Mouse (Mus musculus) left cerebral cortex, adult 11 months (tissue): ENCODE data around the gene Dab2ip.

ENCODE experiments used
- DNase-seq: peaks from one replicate; pipeline ENCODE4 v3.0.0; 2022; ENCODE audit warnings: low spot score

Gene Dab2ip

DNA sequence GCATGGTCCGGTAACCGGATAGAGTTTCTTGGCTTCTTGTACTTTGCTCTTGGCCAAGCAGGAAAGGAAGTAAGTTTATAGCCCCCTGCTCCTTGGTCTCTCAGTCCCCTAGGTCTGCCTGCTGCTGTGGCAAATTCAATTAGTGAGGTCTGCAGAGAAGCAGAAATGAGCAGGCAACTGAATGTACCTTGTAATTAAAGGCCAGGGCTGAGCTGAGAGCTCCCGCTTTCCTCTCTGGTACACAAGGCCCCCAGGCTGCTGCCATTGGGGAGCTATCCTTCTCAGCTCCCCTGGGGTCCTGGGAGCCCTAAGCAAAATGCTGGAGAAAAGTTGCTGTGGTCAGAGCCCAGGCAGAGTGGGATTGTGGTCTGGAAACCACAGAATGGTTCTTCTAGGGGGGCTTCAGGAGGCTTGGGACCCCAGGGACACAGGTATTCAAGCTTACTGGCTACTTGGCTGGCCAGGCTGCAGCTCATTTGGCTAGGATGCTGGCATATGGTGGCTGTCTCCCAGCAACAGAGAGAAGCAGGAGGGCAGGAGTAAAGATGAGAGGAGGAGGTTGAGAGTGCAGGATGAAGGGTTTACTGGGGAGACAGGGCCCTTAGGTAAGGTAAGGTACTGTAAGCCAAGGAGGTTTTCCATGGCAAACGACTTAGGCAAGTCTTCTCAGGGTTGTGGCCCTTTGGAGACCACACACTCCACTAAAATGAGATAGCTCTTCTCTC is 922 bp downstream of the Dab2ip start:
- no peak for DNase-seq

DNA sequence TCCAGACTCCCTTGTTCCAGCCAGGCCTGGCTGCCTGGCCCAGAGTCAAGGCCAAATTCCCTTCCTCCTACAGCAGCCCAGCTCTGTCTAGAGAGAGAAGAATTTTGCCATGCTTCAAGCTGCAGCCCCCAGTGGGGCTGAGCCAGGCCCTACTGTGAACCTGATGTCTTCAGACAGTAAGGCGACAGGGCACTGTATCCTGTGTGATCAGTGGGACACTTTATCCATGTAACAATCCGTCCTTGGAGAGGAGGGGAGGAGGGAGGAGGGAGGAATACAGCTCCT is 1.4 kb downstream of the Dab2ip start:
- no peak for DNase-seq

DNA sequence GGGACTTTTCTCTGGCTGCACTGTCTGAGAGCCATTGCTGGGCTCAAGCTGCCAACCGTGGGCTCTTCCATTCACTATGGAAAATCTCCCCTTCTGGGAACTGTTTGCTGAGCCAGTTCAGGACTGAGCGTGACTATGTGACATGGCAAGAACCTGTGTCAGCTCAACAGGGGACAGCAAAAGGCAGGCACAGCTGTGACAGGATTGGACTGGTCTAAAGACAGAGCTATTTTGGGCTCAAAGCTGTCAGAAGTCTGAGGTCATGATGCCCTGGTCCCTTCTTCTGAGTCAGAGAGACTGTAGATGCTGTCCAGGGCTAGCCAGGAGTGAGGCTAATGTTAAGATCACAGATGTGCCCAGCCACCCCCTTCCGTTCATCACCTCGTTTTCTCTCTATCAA is 5.7 kb downstream of the Dab2ip start:
- no peak for DNase-seq

DNA sequence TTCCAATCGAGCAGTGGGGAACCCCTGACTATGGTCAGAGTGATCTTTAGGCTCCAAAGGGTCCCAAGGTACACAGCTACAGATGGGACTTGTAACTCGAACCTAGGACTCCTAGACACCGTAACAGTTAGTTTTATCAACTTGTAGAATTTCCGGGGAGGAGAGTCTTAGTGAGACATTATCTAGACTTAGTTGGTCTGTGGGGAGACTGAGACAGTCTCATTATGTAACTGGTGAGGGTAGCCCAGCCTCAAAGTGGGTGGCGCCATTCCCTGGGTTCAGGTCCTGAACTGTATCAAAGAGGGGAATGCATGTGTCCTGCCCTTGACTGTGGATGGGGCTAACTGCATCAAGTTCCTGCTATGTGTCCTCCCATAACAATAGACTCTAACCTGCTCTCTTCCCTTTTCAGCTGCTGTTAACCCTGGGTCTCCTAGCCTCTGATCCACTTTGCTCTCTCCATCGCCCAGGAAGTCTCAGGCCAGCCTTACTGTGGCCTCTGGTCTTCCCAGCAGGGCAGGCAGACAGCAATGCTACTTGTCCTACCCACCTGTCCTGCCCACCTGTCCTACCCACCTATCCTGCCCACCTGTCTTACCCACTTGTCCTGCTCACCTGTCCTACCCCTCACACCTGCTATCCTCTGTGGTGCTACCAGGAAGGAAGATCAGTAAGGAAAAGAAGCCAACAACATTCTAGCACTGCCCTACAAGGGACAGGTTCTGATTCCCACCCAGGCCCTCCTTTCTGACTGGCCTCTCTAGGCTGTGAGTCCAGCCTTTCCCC is 7.2 kb downstream of the Dab2ip start:
- no peak for DNase-seq

DNA sequence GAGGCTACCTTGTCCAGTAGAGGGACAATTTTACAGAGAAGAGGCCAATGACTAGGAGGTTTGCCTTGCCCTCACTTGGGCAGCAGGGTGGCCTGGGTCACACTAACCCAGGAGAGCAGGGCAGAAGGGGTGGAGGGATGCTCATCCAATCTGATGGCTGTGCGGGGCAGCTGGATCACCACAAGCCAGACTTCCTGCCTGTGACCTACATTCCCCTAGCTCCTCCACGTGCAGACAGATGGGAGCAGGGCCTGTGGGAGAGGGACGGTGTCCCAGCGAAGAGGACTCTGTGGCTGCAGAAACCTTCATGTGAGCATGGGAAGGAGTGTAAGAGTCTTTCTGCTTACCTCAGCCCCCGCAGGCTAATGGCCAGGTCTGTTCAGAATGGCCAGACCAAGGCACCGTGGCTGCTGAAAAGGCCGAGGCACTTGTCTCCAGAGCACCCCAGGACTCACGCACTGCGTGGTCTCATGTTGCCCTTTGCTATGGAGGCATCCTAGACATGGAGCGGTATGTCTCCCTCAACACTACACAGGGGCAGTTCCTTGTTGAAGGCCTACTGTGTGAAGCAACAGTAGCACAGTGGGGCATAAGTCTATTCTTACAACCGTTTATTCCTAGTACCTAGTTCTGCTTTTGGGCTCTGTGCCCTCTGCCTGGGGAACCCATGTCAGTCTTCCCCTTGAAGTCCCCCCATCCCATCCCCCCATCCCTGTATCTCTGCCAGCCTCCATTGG is 9.1 kb downstream of the Dab2ip start:
- no peak for DNase-seq

DNA sequence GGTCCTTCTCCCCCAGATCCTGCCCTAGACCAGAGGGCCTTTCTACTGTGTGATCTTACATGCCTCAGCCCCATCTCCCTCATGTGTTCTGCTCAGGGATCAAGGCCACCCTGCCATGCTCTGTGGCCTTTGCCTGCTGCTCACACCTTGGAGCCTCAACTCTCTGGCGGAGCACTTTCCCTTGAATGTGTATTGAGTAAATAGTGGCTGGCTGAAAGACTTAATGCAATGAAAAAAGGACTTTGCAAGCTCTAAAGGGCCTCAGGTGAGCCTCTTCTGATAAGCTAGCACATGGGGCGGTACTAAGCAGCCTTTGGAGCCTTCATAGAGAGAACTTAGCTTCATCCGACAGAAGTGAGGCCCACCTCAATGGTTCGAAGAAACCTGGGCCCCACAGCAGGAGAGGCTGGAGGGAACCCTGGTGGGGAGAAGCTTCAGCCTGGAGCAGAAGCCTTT is 9.7 kb downstream of the Dab2ip start:
- no peak for DNase-seq

DNA sequence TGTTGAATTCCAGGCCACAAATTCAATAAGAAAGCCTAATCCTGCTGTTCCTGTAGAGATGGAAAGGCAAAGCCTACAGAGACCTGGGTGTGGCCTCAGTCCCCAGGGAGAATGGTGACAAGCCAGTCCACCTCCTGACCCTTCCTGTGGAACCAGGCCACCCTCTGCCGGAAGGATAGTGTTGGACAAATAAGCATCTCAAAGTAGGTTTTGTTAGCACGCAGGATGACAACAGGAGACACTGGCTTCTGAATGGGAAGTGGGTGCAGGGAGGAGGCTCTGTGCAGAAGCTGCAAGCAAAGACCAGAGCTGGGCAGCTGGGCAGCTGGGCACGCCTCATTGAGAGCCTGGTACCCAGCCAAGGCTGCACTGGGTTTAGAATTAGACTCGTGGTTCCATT is 12.7 kb downstream of the Dab2ip start:
- DNase-seq, result no peak

DNA sequence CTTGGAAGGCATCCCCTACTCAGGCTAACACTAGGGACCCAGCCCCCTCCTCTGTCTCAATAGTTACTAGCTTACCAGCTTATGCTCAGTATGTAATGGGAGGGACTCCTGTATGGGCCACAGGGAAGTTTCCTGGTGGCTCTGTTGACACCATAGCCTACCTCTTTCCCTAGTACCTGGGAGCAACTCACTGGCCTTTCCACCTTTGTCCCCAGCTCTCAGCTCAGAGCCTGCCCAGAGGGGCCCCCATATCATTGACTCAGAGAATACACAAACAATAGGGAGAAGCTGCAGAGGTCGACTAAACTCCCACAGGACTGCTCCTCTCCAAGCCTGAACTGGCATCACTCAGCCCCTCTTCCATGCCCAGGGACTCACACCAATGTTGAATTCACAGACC is 16.6 kb downstream of the Dab2ip start:
- DNase-seq, result no peak

DNA sequence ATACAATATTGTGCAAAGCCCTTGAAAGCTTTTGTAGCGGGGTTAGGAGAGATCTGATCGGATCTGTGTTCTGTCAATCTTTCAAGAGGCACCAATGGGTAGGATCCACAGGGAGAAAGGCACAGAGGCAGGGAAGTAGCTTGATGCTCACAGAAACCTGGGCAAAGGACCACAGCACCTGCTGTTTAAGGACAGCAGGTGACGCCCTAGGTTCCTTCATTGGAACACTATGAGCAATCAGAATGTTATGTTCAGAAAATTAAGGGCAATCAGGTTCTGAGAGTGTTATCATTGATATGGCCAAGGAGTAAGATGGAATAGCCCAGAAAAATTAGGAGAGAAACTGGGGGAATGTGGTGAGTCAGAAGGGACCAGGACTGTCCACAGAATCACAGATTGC is 18.6 kb downstream of the Dab2ip start:
- no peak for DNase-seq

DNA sequence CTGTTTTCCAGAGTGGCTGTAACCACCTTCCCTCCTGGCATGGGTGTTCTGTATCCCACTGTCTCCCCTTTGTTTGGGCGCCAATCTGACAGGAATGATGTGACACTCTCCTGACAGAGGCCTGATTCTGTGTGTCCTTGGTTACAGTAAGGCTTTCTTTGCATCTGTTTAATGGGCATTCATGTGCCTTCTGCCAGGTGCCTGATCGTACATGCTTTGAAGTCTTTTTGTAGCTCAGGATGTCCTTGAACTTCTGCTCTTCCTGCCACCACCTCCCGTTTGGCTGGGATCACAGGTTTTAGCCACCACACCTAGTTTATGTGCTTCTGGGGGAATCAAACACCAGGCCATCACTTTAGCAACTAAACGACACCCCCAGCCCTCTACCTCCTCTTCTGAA is 22.0 kb downstream of the Dab2ip start:
- no peak for DNase-seq

DNA sequence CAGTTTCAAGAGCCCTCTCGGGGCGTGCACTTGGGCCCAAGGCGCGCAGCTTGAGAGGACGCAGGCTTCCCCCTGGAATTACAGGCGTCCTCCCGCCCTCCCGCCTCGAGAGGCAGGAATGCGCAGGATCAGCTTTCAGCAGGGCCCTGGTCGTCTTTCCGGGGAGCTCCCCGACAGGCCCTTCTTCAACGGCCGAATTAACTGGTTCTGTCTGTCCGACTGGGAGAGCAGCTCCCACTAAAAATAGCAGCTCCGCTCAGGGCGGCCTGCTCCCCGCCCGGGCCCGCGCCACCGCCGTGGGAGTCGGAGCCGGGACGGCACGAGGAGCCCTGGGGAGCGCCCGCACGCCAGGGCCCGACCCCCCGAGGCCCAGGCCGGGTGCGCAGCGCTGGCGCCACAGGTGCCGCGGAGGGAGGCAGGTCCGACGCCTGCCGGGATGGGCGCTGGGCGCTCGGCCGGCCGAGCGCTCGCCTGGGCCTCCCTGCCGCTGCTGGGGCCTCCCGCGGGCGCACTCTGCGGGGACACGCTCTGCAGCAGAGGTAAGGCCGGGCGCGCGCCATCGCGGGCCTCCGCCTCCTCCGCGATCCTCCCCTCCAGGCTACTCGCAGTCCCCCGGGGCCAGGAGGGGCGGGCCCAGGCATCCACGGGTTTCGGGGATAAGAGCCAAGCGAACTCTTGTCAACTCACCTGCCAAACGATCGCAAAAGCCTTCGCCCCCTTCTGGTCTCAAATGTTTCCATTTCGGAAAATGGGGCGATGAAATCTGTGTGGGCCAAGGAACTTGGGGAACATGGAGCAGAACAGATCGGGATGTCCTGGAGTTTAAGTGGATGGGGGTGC is 23.7 kb downstream of the Dab2ip start:
- DNase-seq, result no peak

DNA sequence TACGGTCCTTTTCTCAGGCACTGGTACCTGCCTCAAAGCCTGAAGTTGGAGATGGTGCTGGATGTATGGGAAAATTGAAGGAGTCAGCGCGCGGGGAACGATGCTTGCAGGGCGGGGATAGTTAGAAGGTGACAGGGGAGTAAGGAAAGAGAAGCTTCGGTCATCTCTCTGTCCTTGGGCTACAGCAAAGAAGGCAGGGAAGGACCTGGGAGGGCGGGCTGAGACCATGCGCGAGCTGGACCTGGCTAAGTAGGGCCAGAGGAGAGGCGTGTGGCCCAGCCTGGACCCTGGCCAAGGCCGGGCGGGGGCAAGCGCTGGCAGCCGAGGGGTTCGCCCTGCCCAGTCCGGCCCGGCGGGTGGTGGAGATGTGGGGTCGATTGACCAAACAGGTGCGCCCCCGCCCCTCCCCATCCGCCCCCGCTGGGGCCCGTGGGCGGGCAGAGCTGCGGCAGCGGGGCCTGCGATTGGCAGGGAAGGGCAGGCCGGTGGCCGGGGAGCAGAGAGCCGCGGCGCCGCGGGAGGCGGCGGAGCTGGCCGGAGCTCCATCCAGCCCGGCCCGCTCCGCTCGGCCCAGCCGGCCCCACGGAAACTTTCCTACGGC is 24.4 kb downstream of the Dab2ip start:
- DNase-seq, result no peak

DNA sequence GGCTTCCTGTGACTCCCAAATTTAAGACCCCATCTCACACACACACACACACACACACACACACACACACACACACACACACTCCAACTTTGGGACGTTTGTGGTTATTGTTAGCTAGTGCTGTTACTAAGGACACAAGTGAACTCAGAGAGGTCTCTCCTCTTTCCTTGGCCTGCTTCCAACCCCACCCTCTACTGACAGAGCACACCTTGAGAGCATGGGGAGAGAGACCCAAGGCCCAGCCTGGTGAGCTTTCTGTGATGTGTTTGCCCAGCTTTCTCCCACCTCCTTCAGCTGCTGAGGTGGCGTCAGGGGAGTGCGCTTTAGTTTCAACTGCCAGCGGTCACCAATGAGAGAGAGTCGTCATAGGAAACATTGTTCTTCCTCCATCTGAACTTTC is 25.3 kb downstream of the Dab2ip start:
- no peak for DNase-seq

DNA sequence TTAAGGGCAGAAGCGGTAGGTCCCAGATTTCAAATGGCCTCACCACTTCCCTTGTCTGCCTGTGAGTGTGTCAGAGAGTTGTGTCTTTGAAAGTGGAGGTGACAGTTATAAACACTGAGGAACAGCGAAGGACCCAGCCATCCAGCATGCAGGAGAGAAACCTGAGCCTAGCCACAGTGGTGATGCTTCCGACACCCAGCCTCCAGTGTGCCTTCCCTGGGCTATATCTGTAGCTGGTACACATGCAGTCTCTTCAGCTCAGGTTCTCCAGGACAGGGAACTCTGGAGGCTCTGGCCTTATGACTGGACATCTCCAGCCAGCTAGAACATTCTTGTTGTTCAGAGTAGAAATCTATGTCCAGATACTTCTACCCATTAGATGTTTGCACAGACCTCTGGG is 25.9 kb downstream of the Dab2ip start:
- no peak for DNase-seq

DNA sequence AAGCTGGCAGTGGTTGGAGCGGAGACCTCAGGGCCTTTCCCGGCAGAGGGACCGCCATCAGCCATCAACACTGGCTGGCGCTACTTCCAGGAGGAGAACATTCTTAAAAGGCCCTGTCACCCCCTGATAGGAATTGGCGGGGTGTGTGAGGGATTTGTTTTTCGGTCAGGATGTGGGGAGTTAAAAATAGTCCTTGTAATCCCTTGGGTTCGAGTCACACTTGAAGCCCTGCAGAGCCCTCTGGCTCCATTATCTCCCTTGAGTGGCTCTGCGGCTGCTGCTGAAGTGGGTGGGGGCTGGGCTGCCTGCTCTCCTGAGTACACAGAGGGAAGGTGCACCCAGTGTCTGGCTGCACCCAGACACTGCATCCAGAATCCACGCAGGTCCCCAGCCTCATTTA is 30.3 kb downstream of the Dab2ip start:
- no peak for DNase-seq

DNA sequence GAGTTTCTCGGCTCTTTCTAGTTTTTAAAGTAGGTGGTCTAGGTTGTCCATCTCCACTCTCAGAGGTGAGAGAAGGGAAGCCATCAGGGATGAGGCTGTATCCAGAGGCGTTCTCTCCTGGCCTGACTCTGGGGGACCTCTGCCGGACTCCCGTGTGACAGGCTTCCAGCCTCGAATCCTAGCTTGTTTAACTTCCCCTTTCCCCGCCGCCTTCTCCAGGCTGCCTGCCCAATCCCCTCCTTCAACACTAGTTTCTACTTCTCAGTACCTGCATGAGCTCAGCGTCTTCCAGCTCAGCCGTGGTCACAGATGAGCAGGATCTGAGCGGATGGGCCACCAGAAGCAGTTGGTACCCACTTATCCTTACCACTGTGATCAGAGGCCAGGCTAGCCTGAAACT is 31.3 kb downstream of the Dab2ip start:
- no peak for DNase-seq

DNA sequence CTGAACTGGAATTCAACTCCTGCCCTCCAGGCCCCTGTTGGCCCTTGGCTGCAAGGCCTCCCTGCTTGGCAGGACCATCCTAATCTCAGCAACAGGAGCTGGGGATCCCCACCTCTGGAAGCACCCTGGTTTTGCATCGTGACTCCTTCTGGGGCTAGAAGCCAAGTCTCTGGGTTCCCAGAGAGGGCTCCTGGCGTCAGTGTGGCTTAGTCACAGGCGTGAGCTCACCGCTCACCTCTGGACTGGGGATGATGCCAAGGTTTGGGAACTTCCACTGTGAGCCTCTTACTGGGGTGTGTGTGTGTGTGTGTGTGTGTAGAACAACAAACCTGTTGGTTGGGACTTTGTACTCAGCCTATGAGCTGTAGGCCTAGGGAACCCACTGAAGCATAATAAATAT is 31.7 kb downstream of the Dab2ip start:
- no peak for DNase-seq

DNA sequence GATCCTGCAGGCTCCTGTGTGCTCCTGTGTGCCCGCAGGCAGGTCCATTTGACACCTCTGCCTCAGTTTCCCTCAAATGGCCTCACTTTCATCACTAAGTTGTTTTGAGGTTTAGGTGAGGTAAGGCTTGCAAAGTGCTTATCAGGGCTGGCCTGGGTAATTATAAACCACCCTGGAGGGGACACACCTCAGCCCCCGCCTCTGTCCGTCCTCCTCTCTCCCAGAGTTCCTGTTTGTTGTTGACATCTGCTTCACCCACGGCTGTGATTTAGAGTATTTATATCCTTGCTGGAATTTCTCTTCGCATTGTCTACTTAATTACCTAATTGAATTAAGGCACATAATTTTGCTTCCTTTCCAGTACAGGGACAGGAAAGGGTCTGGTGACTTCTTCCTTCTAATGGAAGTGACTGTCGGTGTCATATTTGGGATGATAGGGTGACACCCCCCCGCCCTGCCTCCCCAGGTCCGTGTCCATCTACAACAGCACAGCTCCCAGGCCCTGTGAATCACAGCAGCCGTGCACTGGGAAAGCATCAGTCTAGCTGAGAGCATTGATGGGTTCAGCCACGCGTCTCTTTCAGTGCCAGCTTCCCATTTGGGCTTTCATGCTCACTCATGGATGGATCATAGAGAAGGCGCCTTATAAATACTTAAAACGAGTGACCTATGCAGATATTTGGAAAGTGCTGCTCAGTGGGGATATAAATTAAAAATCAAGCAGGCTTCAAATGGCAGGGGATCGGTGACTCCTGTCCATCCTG is 34.1 kb downstream of the Dab2ip start:
- no peak for DNase-seq

DNA sequence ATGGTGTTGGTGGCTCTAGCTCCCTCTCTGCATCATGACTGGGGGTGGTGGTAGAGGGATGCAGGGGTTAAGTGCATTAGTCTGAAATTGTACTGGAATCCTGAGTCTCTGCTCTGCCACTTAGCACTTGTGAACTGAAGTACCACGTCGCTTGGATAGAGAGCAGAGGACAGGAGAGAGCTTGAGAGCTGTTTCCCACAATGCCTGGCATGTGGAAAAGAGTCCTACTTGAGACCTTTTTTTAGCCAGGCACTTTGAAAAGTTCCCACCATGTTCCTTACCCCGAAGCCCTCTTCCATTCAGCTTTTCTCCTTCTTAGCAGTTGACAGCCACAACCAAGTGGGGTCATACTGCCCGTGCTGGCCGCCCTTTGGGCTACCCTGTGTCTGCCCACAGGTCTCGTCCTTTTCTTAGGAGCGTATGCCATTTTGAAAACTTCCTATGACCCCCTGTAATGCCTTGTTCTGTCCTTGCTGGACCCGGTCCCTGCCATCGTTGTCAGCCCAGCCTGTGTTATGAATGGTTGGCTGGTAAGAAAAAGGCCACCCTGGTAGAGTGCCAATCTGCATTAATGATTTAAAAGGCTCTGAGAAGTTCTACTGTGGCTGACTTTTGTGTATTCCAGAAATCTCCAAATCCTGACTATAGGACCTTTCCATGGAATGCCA is 34.8 kb downstream of the Dab2ip start:
- no peak for DNase-seq

DNA sequence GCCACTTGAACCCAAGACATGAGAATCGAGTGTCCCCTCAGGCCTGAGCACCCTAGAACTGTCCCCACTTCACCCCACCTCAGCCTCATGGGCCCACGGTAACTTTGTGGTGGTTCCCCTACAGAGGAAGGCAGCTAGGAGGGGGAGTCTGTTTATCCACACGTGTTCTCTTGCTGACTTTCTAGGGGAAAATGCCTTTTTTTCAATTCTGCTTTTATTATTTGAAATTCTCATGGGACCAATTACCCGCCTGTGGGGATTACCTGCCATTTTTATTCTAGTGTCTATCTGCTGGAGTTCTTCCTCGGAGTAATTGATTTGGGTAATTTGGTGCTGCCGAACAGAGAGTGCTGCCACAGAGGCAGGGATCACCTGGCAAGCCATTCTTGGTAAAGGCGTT is 35.8 kb downstream of the Dab2ip start:
- no peak for DNase-seq

DNA sequence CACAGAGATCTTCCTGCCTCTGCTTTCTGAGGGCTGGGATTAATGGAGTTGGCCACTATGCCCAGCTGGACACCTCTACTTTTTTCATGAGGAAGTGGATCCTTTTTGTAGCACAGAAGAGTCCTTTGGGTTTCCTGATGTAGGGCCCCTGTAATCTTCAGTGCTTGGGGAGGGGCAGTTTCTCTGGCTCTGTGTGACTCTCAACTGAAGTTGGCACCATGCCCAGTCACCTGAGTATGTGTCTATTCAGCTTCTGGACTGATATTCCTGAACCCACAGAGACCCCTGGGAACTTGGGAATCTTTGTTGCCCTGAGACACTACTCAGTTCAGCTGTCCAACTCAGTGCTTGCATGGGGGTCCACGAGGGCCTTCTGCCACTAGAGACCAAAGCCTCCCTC is 37.0 kb downstream of the Dab2ip start:
- no peak for DNase-seq
